Mouse (Mus musculus): ENCODE data around the gene Akap2.

Gene Akap2

DNA sequence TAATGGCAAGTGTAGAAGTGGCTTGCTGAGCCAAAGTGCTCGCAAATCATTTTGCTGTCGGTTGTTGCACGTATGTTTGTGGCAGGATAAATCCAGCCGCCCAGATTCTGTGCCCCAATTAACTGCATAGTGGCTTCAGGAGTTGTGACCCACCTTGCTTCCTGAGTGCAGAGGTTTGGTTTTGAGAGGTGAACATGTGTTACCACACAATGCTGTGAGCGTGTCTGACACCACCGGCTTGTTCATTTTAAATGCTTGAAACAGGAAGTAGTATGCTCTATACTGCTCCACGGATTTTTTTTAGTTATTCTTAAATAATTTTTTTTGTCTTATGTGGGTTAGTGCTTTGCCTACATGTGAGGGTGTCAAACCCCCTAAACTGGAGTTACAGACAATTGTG, 114.9 kb downstream of the Akap2 start:
- no peak for DNase-seq (ENCODE audit: low read depth, low spot score)

DNA sequence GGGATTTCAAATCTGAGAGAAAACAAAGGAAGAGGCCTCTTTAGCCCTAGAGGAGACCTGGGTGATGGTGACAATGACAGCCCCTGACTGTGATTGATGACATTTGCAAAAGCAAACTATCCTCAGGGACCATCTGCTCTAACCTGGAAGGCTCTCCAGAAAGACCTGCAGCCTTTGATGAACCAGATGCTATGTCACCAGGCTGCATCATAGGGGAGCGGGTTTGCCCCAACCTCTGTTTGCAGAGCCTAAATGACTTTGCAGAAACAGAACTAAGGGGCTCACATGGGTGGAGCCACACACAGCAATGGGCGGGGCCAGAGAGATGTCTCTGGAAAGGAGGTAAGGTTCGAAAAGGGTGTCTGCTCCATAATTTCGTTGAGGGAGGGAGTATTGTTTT, 115.6 kb downstream of the Akap2 start:
- no peak for DNase-seq (ENCODE audit: low read depth, low spot score)

DNA sequence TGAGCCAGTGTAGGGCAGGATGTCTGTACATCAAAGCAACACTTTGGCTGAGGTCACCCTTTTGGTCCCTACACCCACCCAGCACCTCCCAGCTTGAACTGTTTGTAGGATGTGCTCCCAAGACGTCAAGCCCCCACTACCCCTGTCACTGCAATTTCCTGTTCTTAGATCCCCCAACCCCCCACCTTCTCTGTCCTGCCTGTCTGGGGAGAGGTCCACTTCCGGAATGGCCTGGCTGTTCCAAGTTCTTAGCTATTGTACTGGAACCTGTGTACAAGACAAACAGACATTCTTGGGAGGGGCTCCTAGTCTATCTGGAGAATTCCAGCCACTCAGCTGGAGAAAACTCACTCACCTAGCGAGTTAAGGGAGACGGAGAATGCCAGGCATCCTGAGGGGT, 116.7 kb downstream of the Akap2 start:
- no peak for DNase-seq (ENCODE audit: low read depth, low spot score)

DNA sequence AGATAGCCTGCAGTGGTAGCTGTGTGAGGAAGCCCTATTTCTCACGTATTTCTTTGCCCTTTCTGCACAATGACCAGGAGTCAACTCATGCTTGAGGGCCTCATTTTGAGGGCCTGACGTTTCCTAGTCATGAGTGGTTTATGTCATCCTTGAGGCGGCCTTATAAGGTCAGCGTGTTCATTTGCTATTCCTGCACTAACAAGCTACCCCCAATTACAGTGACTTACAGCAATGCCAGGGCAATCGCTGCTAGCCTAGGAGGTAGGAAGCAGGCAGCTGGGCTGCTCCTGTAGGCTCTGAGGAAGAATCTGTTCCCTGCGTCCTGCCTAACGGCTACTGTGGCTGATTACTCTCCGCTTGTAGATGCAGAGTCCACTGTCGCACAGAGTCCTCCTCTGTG, 119.6 kb downstream of the Akap2 start:
- no peak for DNase-seq (ENCODE audit: low read depth, low spot score)

DNA sequence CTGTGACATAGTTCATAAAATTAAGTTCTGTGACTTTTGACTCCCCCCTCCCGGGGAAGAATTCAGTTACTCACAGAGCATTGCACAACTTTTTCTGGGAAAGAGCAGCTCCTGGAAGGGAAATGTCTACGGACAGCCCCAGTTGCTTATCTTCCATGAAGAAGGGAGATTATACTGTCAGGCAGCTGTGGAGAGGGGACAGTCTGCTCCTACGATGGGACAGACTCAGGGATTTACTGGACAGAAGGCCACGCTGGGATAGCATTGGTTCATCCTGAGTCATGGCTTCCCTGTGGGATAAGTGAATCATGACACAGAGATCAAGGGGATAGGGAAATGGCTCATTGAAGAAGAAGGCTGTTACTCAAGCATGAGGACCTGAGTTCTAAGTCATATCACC, 121.9 kb downstream of the Akap2 start:
- DNase-seq (ENCODE audit: low read depth, low spot score) = no peak

DNA sequence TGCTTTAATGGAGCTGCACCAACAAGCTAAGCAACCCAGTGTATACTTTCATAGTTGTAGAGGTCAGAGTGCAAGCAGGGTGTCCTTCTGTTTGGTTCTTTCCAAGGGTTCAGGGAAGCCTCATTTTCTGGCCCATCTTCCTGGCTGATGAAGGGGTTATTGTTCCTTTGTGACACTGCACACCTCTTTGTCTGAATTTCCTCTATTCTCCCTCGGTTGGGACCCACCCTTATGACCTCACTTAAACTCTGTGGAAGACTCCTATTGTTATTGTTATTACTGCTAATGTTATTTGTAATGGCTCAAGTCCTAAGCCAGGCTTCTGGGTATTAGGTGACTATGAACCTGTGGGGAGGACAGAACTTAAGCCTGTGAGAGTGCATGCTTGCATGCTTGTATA, 124.5 kb downstream of the Akap2 start:
- peak; percentile 69 for DNase-seq (ENCODE audit: low read depth, low spot score)

DNA sequence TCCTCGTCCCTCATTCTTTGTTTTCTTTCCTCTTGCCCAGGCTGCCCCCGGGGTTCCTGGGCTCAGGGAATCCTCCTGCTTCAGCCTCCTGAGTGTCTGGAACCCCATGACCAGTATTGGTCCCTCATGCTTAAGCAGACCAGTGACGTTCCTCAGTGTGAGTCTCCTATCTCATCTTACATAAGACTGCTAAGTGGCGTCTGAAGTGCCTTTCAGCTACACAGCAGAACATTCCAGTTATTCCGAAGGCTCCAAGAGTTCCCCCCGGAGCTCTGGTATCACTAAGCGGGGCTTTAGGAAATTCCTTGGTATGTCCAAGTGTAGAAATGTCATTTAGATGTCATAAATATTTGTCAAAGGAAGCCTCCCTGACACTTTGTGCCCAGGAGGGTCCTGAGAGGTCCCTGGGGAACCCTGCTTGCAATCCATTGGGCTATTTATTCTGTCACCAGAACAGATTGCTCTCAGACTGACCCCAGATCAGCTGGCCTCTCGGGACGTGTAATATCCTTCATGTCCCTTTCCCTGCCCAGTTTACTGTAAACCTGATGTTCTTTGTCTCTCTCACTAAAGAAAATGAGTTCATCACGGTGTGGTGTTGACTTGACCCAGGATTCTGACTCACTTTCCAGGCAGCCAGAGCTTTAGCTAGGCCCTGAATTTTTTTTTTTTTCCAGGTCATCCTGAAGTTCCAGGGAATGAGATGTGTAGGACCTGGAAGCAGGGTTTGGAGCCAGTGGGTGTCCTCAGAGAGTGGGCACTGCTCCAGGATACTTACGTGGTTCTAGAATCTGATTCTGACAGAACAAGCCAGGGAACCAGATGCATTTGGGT, 125.2 kb downstream of the Akap2 start:
- no peak for DNase-seq (ENCODE audit: low read depth, low spot score)

DNA sequence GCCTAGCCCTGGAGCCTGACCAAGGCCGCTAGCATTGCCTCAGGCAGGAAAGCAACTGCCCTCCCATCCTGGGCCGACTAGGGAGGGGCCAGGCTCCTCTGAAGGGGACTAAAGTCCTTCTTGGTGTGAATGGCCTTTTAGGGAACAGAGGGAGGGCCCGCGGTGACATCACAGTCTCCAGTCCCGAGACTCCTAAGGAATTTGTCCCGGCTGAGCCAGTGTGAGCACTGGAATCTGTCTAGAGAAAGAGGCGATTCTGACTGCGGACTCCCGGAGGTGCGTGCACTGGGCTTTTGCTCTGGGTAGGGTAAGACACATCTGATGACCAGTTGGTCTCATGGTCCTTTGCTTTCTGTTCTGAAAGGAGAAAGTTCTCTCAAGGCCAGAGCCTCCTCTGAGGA, 127.6 kb downstream of the Akap2 start:
- DNase-seq (ENCODE audit: low read depth, low spot score) = no peak

DNA sequence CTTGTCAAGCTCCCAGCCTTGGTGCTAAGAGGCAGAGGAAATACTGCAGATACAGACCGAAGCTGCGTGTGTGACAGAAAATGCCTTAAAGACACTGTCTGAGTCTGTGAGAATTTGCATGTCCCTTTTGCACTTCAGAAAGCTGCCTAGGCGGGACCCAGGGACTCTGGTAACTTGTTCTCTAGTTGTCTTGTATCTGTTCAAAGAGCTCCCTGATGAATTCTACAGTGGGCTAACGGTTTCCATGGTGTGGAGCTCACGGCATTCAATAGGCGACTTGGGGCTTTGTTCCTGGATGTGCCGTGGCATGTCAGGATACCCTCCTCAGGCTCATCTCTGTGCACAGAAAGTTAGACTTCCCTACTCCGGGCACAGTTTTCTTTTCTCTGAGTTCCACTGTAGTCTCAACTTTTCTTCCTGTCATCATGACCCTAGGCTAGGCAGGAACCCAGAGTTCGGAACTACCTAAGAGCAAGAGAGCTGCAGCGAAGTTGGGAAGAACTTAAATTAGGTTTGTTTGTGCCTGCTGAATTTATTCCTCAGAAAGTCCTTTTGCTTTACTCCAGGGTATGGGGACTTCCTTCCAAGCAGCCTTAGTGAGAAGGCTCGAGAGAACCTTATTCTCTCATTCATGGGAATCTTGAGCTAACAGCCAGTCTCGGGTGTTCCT, 128.2 kb downstream of the Akap2 start:
- no peak for DNase-seq (ENCODE audit: low read depth, low spot score)

DNA sequence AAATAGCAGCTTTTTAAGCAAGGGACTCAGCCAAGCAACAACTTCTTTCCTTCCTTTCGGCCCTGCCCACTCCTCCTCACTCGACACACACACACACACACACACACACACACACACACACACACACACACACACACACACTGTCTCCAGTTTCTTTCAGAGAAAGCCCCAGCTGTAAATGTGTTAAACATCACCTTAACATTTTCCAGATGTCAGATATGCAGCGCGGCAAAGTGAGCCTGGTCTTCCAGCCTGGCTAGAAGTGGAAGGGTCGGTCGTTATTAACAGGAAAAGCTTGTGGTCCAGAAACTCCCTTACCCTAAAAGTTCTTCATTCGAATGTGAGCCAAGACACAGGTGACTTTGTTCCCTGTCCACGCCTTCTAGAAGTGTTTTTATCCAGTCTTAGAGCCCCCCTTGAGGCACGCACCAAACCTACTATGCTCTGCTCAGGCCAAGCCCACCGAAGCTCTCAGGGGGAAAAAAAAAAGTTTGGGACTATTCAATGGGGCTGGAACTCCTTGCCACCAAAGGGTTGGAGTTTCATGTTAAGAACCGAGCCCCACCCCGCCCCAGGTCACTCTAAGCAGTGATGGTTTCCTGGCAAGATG, 129.0 kb downstream of the Akap2 start:
- DNase-seq (ENCODE audit: low read depth, low spot score) = no peak

DNA sequence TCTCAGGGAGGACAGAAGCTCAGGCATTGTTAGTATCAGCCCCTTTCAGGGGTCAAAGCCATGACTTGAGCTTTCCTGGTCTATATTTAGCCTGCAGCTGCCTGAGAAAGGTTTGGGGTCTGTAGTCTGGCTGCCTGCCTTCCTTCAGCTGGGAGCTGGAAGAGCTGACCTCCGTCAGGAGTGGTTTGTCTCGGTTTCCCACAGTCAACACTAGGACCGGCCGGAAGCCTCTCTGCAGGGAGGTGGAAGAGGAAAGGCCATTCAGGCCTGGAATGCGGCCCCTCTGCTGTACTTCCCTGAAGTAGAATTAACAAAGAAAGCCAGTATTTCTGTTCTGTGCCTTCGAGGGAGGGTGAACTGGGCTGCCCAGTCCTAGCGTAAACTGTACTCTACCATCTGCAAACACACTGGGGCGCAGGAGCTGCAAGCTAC, 129.6 kb downstream of the Akap2 start:
- no peak for DNase-seq (ENCODE audit: low read depth, low spot score)

DNA sequence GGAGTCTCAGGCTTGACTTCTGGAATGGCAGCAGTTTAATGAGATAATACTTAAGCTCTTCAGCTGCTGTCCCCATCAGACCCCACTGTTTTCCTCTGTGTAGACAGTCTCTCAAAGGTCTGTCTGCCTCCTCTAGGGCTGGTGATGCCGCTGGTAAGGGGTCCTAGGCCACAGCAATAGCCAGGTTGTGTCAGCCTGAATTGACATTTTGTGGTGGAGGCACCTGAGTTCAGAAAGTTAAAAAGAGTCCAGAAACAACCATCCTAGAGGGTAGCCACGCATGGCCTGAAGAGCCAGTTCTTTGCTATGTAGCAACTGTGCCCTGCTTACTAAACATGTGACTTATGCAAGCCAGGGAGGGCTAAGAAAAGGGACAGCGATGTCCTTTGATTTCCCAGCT, 130.2 kb downstream of the Akap2 start:
- DNase-seq (ENCODE audit: low read depth, low spot score) = no peak

DNA sequence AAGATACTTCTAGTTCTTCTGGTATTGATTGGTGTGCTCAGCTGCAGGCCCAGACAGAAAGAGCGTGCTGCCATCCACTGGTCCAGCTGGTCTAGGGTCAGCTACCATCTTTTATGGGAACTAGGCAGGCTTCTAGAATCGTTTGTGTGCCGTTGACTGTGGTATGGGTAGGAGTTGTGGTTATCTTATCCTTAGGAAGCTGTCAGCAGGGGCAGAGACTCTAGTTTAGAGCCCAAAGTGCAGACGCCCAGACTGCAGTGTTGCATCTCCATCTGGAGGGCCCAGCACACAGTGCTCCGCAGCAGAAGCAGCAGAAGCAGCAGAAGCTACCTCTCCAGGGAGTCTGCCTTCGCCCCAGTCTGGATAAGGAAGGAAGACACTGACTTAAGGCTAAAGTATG, 132.0 kb downstream of the Akap2 start:
- DNase-seq (ENCODE audit: low read depth, low spot score) = no peak

DNA sequence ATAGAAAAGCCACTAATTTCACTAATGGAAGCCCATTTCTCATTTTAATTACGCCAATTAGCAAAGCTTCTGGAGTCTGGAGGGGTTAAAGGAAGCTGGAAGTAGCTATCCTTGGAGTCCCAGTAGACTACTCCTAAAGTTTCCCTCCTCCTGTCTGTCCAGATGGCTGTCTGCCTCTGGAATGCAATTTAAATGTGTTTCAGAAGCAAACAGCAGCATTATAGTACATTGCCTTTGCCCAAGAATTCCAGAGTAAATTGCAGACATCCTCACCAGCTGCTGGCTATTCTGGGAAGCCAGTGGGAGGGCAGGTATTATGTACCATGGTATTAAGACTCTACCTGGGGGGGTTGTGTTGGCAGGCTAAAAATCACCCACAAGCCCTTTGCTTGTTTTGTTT, 134.3 kb downstream of the Akap2 start:
- DNase-seq (ENCODE audit: low read depth, low spot score) = no peak

DNA sequence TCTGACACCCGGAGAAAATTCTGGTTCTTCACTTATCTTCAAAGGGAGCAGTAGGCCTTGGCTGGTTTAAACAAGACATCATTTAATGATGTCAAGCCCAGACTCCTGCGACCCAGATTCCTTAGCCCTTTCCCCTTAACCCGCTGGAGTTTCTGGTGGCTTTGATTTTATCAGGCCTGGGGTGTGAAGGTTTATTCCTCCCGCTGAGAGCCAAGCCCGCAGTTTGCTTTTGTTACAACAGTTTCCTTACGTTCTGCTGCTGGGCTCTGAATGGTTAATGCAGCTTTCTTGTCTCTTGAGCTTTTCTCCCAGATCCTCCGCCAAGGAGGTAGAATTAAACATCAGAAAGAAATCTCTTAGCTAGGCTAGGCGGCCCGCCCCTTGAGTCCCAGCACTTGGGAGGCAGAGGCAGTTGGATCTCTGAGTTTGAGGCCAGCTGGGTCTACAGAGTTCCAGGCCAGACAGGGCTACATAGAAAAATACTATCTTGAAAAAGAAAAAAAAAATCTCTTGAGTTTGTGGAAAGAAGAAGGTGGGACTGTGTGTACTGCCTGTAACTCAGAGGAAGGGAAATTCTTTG, 135.1 kb downstream of the Akap2 start:
- no peak for DNase-seq (ENCODE audit: low read depth, low spot score)

DNA sequence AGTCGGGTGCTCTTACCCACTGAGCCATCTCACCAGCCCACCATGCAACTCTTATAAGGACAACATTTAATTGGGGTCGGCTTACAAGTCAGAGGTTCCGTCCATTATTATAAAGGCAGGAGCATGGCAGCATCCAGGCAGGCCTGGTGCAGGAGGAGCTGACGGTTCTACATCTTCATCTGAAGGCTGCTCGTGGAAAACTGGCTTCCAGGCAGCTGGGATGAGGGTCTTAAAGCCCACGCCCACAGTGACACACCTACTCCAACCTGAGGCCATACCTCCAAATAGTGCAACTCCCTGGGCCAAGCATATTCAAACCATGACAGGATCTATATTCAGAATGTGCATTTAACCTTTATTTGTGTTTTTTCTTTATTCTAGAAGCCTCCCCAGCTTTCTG, 136.7 kb downstream of the Akap2 start:
- no peak for DNase-seq (ENCODE audit: low read depth, low spot score)

DNA sequence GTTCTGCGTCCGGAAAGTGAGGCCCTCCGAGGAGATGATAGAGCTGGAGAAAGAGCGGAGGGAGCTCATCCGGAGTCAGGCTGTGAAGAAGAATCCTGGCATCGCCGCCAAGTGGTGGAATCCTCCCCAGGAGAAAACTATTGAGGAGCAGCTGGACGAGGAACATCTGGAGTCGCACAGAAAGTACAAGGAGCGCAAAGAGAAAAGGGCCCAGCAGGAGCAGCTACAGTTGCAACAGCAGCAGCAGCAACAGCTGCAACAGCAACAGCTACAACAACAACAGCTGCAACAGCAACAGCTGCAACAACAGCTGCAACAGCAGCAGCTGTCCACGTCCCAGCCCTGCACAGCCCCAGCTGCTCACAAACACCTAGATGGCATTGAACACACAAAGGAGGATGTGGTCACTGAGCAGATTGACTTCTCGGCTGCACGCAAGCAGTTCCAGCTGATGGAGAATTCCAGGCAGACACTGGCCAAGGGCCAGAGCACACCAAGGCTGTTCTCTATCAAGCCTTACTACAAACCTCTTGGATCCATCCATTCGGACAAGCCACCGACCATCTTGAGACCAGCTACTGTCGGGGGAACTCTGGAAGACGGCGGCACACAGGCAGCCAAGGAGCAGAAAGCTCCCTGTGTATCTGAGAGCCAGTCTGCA, 138.0 kb downstream of the Akap2 start:
- DNase-seq (ENCODE audit: low read depth, low spot score) = no peak

DNA sequence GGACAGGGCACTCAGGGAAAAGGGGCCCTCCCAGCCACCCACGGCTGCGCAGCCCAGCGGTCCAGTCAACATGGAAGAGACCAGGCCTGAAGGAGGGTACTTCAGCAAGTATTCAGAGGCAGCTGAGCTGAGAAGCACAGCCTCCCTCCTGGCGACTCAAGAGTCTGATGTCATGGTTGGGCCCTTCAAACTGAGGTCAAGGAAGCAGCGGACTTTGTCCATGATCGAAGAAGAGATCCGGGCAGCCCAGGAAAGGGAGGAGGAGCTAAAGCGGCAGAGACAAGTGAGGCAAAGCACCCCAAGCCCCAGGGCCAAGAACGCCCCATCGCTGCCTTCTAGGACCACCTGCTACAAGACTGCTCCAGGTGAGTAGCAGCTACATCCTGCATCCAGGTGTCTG, 139.2 kb downstream of the Akap2 start:
- DNase-seq (ENCODE audit: low read depth, low spot score) = no peak

DNA sequence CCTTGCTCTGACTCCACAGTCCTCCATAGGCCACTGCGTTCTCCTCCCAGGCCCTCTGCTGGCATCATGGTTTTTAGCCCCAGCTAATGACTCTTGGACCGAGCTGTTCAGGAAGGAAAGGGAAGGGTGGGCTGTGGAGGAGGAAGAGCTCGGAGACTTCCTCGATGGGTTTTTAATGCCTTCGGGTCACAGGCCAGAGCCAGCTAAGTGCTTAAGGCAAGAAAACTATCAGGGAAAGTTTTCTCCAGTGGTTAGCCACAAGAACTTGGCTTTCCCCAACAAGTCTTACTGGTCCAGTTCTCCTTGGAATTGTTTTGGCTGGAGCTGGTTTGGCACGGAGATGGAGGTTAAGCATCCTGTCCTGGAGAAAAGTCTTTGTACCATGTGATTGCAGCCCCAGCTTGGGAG, 142.8 kb downstream of the Akap2 start:
- DNase-seq (ENCODE audit: low read depth, low spot score) = no peak

DNA sequence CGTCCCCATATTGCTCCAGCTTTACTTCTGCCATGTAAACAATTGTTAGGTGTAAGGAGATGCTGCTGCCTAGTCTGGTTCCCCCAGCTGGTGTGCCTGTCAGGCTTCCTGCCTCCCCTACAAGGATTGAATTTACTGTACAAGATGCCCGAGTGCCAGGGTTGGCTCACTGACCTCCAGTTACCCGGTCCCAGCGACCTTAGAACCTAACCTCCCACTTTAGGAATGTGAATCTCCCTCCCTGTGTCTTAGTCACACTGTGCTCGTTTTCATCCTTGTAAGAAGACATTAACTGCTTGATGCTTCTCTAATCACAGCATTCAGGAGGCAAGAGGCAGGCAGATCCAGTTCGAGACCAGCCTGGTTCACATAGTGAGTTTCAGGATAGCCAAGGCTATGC, 143.7 kb downstream of the Akap2 start:
- no peak for DNase-seq (ENCODE audit: low read depth, low spot score)

DNA sequence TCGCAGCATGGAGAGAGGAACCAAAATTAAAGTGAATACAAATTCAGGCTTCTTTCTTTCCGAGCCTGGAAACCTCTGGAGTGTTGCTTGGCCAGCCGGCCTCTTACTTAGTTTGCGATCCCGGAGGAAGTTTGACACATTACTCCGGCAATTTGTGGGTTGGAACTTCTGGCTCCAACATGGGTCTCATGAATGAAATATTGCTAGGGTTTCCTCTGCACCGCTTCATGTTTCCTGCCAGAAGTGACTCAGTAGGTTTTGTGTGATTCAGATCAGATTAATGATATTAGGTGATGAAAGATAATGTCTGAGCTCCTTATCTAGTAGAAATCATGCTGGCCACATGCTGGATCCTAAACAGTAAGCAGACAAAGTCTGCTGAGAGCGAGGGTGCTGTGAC, 144.4 kb downstream of the Akap2 start:
- no peak for DNase-seq (ENCODE audit: low read depth, low spot score)

All from WW6 (cell line).